Mouse (Mus musculus) hindlimb bud, embryonic 11.5 days (tissue): Measurements from ENCODE around the gene Sprr1b.
"Not testable (repeated sequence)": the region's sequence is repeated elsewhere in the genome, so short reads cannot be mapped to it uniquely, and the experiment has no call there.

Source experiments
- DNase-seq: peaks from one replicate; pipeline ENCODE4 v3.0.0-alpha.2; 2012; ENCODE audit warnings: low read depth, low spot score; ENCODE audit errors: extremely low spot score

Sprr1b gene

GRCm38 (mm10) chr3:92438689-92439088 lies at the start of gene Sprr1b:
Sprr1b (minus strand) TSS chr3:92438789.
- DNase-seq, result no peak

- no peak for DNase-seq
These were observed 47.7 kb upstream of the Sprr1b start for GRCm38 (mm10) chr3:92486307-92486706.

GRCm38 (mm10) chr3:92485863-92486262 lies 47.3 kb upstream of the Sprr1b start, which contains the start of gene Sprr1a:
Sprr1a (minus strand) TSS chr3:92485895.
- no peak for DNase-seq

- not testable (repeated sequence) for DNase-seq
These were observed 42.7 kb upstream of the Sprr1b start for GRCm38 (mm10) chr3:92481249-92481648.

GRCm38 (mm10) chr3:92470111-92470510 lies 31.5 kb upstream of the Sprr1b start:
- no peak for DNase-seq

- DNase-seq, result no peak
These were observed 28.8 kb upstream of the Sprr1b start for GRCm38 (mm10) chr3:92467424-92467823.

GRCm38 (mm10) chr3:92466576-92466975 lies 28.0 kb upstream of the Sprr1b start:
- DNase-seq, result no peak

- no peak for DNase-seq
These were observed 20.0 kb upstream of the Sprr1b start, which contains the start of gene Sprr3 for GRCm38 (mm10) chr3:92458620-92459019. Sprr3 (minus strand) TSS chr3:92458720.

- DNase-seq, result no peak
These were observed 16.6 kb upstream of the Sprr1b start for GRCm38 (mm10) chr3:92455151-92455550.

GRCm38 (mm10) chr3:92440177-92440576 lies 1.6 kb upstream of the Sprr1b start:
- DNase-seq, result no peak

GRCm38 (mm10) chr3:92432282-92432681 lies 6.3 kb downstream of the Sprr1b start, which contains the start of gene Sprr2k:
Sprr2k (plus strand) TSS chr3:92432582.
- no peak for DNase-seq

- DNase-seq, result no peak
These were observed 9.3 kb downstream of the Sprr1b start, which contains the start of gene Gm9774 for GRCm38 (mm10) chr3:92429323-92429722. Gm9774 (minus strand) TSS chr3:92429423.

- DNase-seq, result no peak
These were observed 20.8 kb downstream of the Sprr1b start, which contains the start of gene Sprr2j-ps for GRCm38 (mm10) chr3:92417782-92418181. Sprr2j-ps (plus strand) TSS chr3:92418082.

GRCm38 (mm10) chr3:92407691-92408090 lies 30.9 kb downstream of the Sprr1b start, which contains the start of gene Sprr2i:
Sprr2i (plus strand) TSS chr3:92407991.
- no peak for DNase-seq

GRCm38 (mm10) chr3:92394301-92394700 lies 44.3 kb downstream of the Sprr1b start:
- no peak for DNase-seq
